Mouse (Mus musculus) liver, embryonic 11.5 days (tissue): ENCODE measurements around the gene Eef2k. TPM values are rescaled to one million over a fixed set of nuclear protein-coding genes. Genes with fewer than 3 reads are reported as not detected.
A peak's percentile ranks its signal among the peaks of the same experiment; 100 is the strongest.

Experiments
- ATAC-seq: fragments of 200-750 bp; cut with Nextera tagmentation; replicated peaks from 2 replicates; pipeline ENCODE4 v1.8.0; 2017; ENCODE audit warnings: moderate number of reproducible peaks, mild to moderate bottlenecking, moderate TSS enrichment, moderate library complexity; ENCODE audit not compliant: low FRiP score
- DNase-seq: peaks from one replicate; pipeline ENCODE4 v3.0.0-alpha.2; 2017; ENCODE audit warnings: low spot score
- H3K27ac ChIP-seq: fragments of 300-500 bp; sonication (generic); 2 replicates; pipeline ENCODE4 v1.5.1; 2014; ENCODE audit warnings: mild to moderate bottlenecking, low read depth, low read length, control low read depth
- H3K27me3 ChIP-seq: fragments of 300-500 bp; sonication (generic); replicated peaks from 2 replicates; pipeline ENCODE4 v1.6.1; 2014; ENCODE audit warnings: low read length, mixed read lengths; ENCODE audit not compliant: control insufficient read depth, insufficient read depth
- H3K36me3 ChIP-seq: fragments of 300-500 bp; sonication (generic); 2 replicates; pipeline ENCODE4 v1.6.1; 2014; ENCODE audit warnings: mild to moderate bottlenecking, low read length, moderate library complexity, mixed read lengths; ENCODE audit not compliant: control insufficient read depth, insufficient read depth
- H3K4me1 ChIP-seq: fragments of 300-500 bp; sonication (generic); replicated peaks from 2 replicates; pipeline ENCODE4 v1.6.1; 2014; ENCODE audit warnings: low read length, mixed read lengths; ENCODE audit not compliant: control insufficient read depth, insufficient read depth
- H3K4me2 ChIP-seq: fragments of 300-500 bp; sonication (generic); 2 replicates; pipeline ENCODE4 v1.6.1; 2014; ENCODE audit warnings: mild to moderate bottlenecking, control low read depth, moderate library complexity
- H3K4me3 ChIP-seq: fragments of 300-500 bp; sonication (generic); 2 replicates; pipeline ENCODE4 v1.5.1; 2014; ENCODE audit warnings: low read depth, low read length, control low read depth
- H3K9ac ChIP-seq: fragments of 300-500 bp; sonication (generic); 2 replicates; pipeline ENCODE4 v1.6.1; 2014; ENCODE audit warnings: low read depth, low read length, control low read depth
- H3K9me3 ChIP-seq: fragments of 300-500 bp; sonication (generic); 2 replicates; pipeline ENCODE4 v1.6.1; 2016; ENCODE audit warnings: low read length, inconsistent platforms, mixed read lengths; ENCODE audit not compliant: control insufficient read depth
- WGBS: fragments of 180-500 bp; shearing (Covaris S2); extraction: QIAGEN DNeasy Blood & Tissue Kit; methylation state at CpG from one replicate; pipeline ENCODE4 v1.1.7; 2014; 5-methylcytosine and 5-hydroxymethylcytosine counted together
- polyA plus RNA-seq: library from polyadenylated mRNA; unstranded; fragments of >200 nt; fragmentation: Nextera tagmentation; extraction: Ambion mirVana; gene quantifications from 2 replicates; pipeline ENCODE4 v1.2.1, GENCODE M21; 2014

Eef2k gene
- polyA plus RNA-seq, 1 experiment from 2014 or later, result 23.2 TPM

DNA sequence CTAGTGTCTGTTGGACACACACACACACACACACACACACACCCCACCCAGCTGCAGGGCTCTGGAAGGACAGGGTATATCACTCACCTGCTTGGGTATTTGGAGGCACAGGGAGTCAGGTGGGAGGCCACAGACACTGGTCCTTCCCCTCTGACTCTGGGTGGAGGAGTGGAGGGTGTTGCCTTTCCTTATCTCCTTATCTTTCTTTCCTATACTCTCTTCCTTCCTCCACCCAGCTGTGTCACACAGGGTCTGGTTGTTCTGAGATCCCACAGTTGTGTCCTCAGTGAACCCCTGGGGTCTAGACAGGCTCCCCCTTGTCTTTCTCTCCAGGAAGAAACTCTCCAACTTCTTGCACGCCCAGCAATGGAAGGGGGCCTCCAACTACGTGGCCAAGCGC, 37.3 kb downstream of the Eef2k start:
- Histone ChIP-seq H3K9ac (no peak overlapping the region), H3K36me3 (peaks cover 9% of the 10 kb centered on the region; the same call in 1 of the 2 replicates), H3K27me3 (no peaks in the 10 kb centered on the region), H3K4me2 (peak overlapping the region; percentile 20; the same call in 1 of the 2 replicates), H3K27ac (no peak overlapping the region), H3K9me3 (no peaks in the 10 kb centered on the region), H3K4me3 (no peak overlapping the region), H3K4me1 (peaks cover 41% of the 10 kb centered on the region)
- DNase-seq (no peak), ATAC-seq (peak; percentile 59)
- 81% methylated on average over 3 of the region's 3 CpGs for WGBS

GRCm38 (mm10) chr7:120880770-120881169, 38.1 kb downstream of the Eef2k start:
- Histone ChIP-seq H3K4me2 (no peak overlapping the region), H3K4me1 (peaks cover 36% of the 10 kb centered on the region)

GRCm38 (mm10) chr7:120881451-120881850, 38.8 kb downstream of the Eef2k start:
- H3K4me3 ChIP-seq, result no peak overlapping the region
- no peaks in the 10 kb centered on the region for H3K27me3 ChIP-seq
- no peaks in the 10 kb centered on the region for H3K9me3 ChIP-seq
- H3K4me2 ChIP-seq, result no peak overlapping the region
- DNase-seq (no peak), ATAC-seq (peak; percentile 45)
- H3K36me3 ChIP-seq, result peaks cover 9% of the 10 kb centered on the region; the same call in 1 of the 2 replicates
- H3K4me1 ChIP-seq, result peaks cover 30% of the 10 kb centered on the region
- no peak overlapping the region for H3K9ac ChIP-seq
- no peak overlapping the region for H3K27ac ChIP-seq
- WGBS, result 72% methylated on average over 2 of the region's 2 CpGs

More at GRCm38 (mm10) chr7:120880770-120881169, 38.1 kb downstream of the Eef2k start:
- Histone ChIP-seq H3K36me3 (peaks cover 9% of the 10 kb centered on the region; the same call in 1 of the 2 replicates), H3K27ac (no peak overlapping the region), H3K4me3 (no peak overlapping the region), H3K27me3 (no peaks in the 10 kb centered on the region), H3K9me3 (no peaks in the 10 kb centered on the region), H3K9ac (no peak overlapping the region)
- ATAC-seq (no peak), DNase-seq (no peak)
- WGBS, result 96% methylated on average over 4 of the region's 4 CpGs

- Histone ChIP-seq H3K36me3 (peaks cover 9% of the 10 kb centered on the region; the same call in 1 of the 2 replicates), H3K4me3 (no peak overlapping the region), H3K9ac (no peak overlapping the region), H3K9me3 (no peaks in the 10 kb centered on the region), H3K27me3 (no peaks in the 10 kb centered on the region), H3K4me2 (no peak overlapping the region), H3K4me1 (peaks cover 30% of the 10 kb centered on the region), H3K27ac (no peak overlapping the region)
- WGBS, result 73% methylated on average over 4 of the region's 4 CpGs
- ATAC-seq (no peak), DNase-seq (no peak)
Measured at GRCm38 (mm10) chr7:120882674-120883073, 40.0 kb downstream of the Eef2k start.

DNA sequence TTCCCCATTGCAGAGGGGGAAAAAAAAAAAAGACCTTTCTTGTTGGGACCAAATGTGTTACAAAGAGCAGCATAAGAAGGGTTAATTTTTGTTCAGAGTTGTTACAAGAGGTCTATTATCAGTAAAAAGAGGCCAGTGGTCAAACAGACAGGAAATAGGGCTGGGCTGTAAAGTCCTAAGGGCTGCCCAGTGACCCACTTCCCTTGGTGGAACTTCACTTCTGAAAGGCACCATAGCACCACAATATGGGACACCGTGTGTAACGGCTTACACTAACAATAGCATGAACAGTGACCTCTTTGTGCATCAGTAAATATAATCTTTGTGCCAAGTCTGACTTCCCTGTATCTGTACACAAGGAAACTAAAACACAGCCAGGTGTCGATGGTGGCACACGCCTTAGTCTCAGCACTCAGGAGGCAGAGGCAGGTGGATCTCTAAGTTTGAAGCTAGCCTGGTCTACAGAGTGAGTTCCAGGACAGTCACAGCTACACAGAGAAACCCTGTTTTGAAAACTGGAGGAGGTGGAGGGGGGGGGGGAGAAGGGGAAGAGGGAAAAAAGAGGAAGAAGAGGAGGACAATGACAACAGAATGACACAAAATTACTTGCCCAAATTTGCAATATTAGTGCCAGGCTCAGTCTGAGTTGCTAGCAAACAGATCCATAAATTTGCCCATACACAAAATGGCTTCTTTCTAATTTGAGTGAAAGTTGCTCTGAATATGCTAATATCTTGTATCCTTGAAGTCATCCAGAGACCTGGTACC, 41.1 kb downstream of the Eef2k start:
- no peak overlapping the region for H3K27ac ChIP-seq
- DNase-seq (no peak), ATAC-seq (no peak)
- peaks cover 30% of the 10 kb centered on the region for H3K4me1 ChIP-seq
- H3K36me3 ChIP-seq, result peaks cover 9% of the 10 kb centered on the region; the same call in 1 of the 2 replicates
- no peaks in the 10 kb centered on the region for H3K9me3 ChIP-seq
- H3K4me3 ChIP-seq, result no peak overlapping the region
- H3K27me3 ChIP-seq, result no peaks in the 10 kb centered on the region
- WGBS, result 59% methylated on average over 4 of the region's 4 CpGs
- H3K9ac ChIP-seq, result no peak overlapping the region
- H3K4me2 ChIP-seq, result no peak overlapping the region

- Histone ChIP-seq H3K4me1 (peaks cover 24% of the 10 kb centered on the region), H3K4me2 (no peak overlapping the region), H3K36me3 (peaks cover 9% of the 10 kb centered on the region; the same call in 1 of the 2 replicates), H3K4me3 (no peak overlapping the region), H3K9me3 (no peaks in the 10 kb centered on the region), H3K27me3 (no peaks in the 10 kb centered on the region), H3K9ac (no peak overlapping the region), H3K27ac (no peak overlapping the region)
- DNase-seq (no peak), ATAC-seq (peak; percentile 27; the same call in 1 of the 2 replicates)
- WGBS, result 72% methylated on average over 4 of the region's 4 CpGs
Measured at GRCm38 (mm10) chr7:120884746-120885145, 42.1 kb downstream of the Eef2k start.

DNA sequence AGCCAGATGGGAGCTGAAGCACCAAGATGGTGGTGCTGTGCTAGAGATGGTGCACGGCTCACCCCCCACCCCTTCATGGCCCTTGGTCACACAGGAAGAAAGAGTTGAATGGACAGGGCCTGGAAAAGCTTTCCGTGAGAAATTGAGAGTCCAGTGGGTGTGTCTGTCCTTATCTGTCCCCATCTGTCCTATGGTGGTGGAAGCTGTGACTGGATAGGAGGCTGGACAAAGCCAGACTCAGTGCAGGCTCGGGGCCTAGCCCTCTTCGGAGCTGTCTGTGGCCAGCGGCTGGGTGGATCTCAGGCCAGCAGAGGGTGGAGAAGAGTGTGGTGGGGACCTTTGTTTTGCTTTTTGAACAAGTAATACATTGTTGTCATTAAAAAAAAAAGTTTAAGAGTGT, 50.5 kb downstream of the Eef2k start:
- peak; percentile 69 for ATAC-seq
- H3K27me3 ChIP-seq, result no peaks in the 10 kb centered on the region
- H3K4me2 ChIP-seq, result no peak overlapping the region
- no peak overlapping the region for H3K9ac ChIP-seq
- no peak overlapping the region for H3K27ac ChIP-seq
- DNase-seq, result no peak
- H3K4me1 ChIP-seq, result no peaks in the 10 kb centered on the region
- H3K4me3 ChIP-seq, result no peak overlapping the region
- H3K9me3 ChIP-seq, result no peaks in the 10 kb centered on the region
- 0 out of 2 replicates have a peak, but pooled peaks cover 2% of the 10 kb centered on the region for H3K36me3 ChIP-seq
- WGBS, result 69% methylated on average over 5 of the region's 5 CpGs

GRCm38 (mm10) chr7:120897054-120897453, 54.4 kb downstream of the Eef2k start:
- Histone ChIP-seq H3K4me2 (no peak overlapping the region), H3K4me1 (no peaks in the 10 kb centered on the region), H3K9me3 (no peaks in the 10 kb centered on the region), H3K9ac (no peak overlapping the region), H3K4me3 (no peak overlapping the region), H3K27ac (no peak overlapping the region), H3K27me3 (no peaks in the 10 kb centered on the region), H3K36me3 (peaks cover 7% of the 10 kb centered on the region; the same call in 1 of the 2 replicates)
- ATAC-seq (no peak), DNase-seq (no peak)
- WGBS, result 93% methylated on average over 7 of the region's 7 CpGs
